8 mouse cellular contexts compared by ENCODE assay signal in genomic region chr3:137340938-137341337, GRCm38 (mm10). TPM values are rescaled to one million over a fixed set of nuclear protein-coding genes. Genes with fewer than 3 reads are reported as not detected.
DNase-seq lines count a peak whose midpoint lies in the region; ATAC-seq and TF ChIP-seq lines count a peak whose summit lies in the region.

Emcn (plus strand) TSS chr3:137341067.

- H3K36me3 ChIP-seq in embryonic facial prominence, embryonic 14.5 days (ENCODE audit: control insufficient read depth, insufficient read depth, low read length), result no peaks in the 10 kb centered on the region
- H3K36me3 ChIP-seq in hindbrain, embryonic 11.5 days (ENCODE audit: control insufficient read depth, insufficient read depth, low read length), result no peaks in the 10 kb centered on the region
- no peaks in the 10 kb centered on the region for H3K36me3 ChIP-seq in limb, embryonic 13.5 days

- TF ChIP-seq CTCF in layer of hippocampus, adult 2 months (conservative IDR thresholded peaks at IDR 0.05), result no peak

- peak within 1 kb of the TSS; percentile 63; the same call in 1 of the 2 replicates for H3K27ac ChIP-seq in layer of hippocampus, adult 2 months
- 0 out of 2 replicates have a peak within 1 kb of the TSS, but pooled peaks have one; percentile 4 for H3K27ac ChIP-seq in embryonic facial prominence, embryonic 14.5 days (replicated peaks; ENCODE audit: low read depth, low read length)
- no peak within 1 kb of the TSS for H3K27ac ChIP-seq in hindbrain, embryonic 11.5 days (ENCODE audit: low read depth, low read length)
- no peak within 1 kb of the TSS for H3K27ac ChIP-seq in limb, embryonic 13.5 days

- no peak within 1 kb of the TSS for H3K4me2 ChIP-seq in embryonic facial prominence, embryonic 14.5 days (ENCODE audit: low read depth, low read length)
- H3K4me2 ChIP-seq in hindbrain, embryonic 11.5 days (replicated peaks; ENCODE audit: low read depth, low read length), result no peak within 1 kb of the TSS
- H3K4me2 ChIP-seq in limb, embryonic 13.5 days (replicated peaks), result no peak within 1 kb of the TSS

- 74% methylated on average over 8 of the region's 8 CpGs for WGBS in embryonic facial prominence, embryonic 14.5 days
- WGBS in hindbrain, embryonic 11.5 days, result 68% methylated on average over 8 of the region's 8 CpGs
- WGBS in limb, embryonic 13.5 days, result 75% methylated on average over 8 of the region's 8 CpGs

- no peaks in the 10 kb centered on the region for H3K4me1 ChIP-seq in embryonic facial prominence, embryonic 14.5 days (ENCODE audit: control insufficient read depth, insufficient read depth, low read length)
- no peaks in the 10 kb centered on the region for H3K4me1 ChIP-seq in hindbrain, embryonic 11.5 days (replicated peaks; ENCODE audit: control insufficient read depth, insufficient read depth, low read length)
- no peaks in the 10 kb centered on the region for H3K4me1 ChIP-seq in limb, embryonic 13.5 days

- peak within 1 kb of the TSS; percentile 27; the same call in 1 of the 2 replicates for H3K4me3 ChIP-seq in layer of hippocampus, adult 2 months
- H3K4me3 ChIP-seq in embryonic facial prominence, embryonic 14.5 days (ENCODE audit: low read depth, low read length), result 0 out of 2 replicates have a peak within 1 kb of the TSS, but pooled peaks have one; percentile 1
- no peak within 1 kb of the TSS for H3K4me3 ChIP-seq in hindbrain, embryonic 11.5 days (ENCODE audit: low read depth, low read length)
- no peak within 1 kb of the TSS for H3K4me3 ChIP-seq in limb, embryonic 13.5 days

- no peaks in the 10 kb centered on the region for H3K9me3 ChIP-seq in embryonic facial prominence, embryonic 14.5 days (ENCODE audit: control insufficient read depth, low read length)
- H3K9me3 ChIP-seq in hindbrain, embryonic 11.5 days (ENCODE audit: control insufficient read depth, low read length), result no peaks in the 10 kb centered on the region
- H3K9me3 ChIP-seq in limb, embryonic 13.5 days, result no peaks in the 10 kb centered on the region

- no peak within 1 kb of the TSS; the same call in 1 of the 2 replicates for H3K9ac ChIP-seq in embryonic facial prominence, embryonic 14.5 days (ENCODE audit: low read depth, low read length)
- H3K9ac ChIP-seq in hindbrain, embryonic 11.5 days (ENCODE audit: low read depth, low read length), result no peak within 1 kb of the TSS
- H3K9ac ChIP-seq in limb, embryonic 13.5 days, result no peak within 1 kb of the TSS

- no peak for DNase-seq in layer of hippocampus, adult 2 months (ENCODE audit: low spot score in 2 of 2)
- DNase-seq in layer of hippocampus, postnatal 10 days (ENCODE audit: low spot score in 2 of 2), result no peak
- DNase-seq in embryonic facial prominence, embryonic 14.5 days (ENCODE audit: low spot score), result no peak
- DNase-seq in hindbrain, embryonic 11.5 days (ENCODE audit: low spot score), result no peak
- DNase-seq in testis, postnatal 14 days (ENCODE audit: low spot score), result no peak
- no peak for DNase-seq in cerebellum, postnatal 10 days
- DNase-seq in urinary bladder, postnatal 14 days (ENCODE audit: low spot score), result no peak

- ATAC-seq in embryonic facial prominence, embryonic 14.5 days (ENCODE audit: low read depth), result no peak
- ATAC-seq in hindbrain, embryonic 11.5 days (ENCODE audit: low FRiP score), result no peak
- ATAC-seq in limb, embryonic 13.5 days (ENCODE audit: low FRiP score, low read depth), result no peak

- H3K27me3 ChIP-seq in embryonic facial prominence, embryonic 14.5 days (replicated peaks; ENCODE audit: control insufficient read depth, insufficient read depth, low read length), result no peaks in the 10 kb centered on the region
- no peaks in the 10 kb centered on the region for H3K27me3 ChIP-seq in hindbrain, embryonic 11.5 days (ENCODE audit: control insufficient read depth, insufficient read depth, low read length)
- H3K27me3 ChIP-seq in limb, embryonic 13.5 days, result no peaks in the 10 kb centered on the region

RNA-seq across cellular contexts. Expression of gene Emcn, which starts in this region (rescaled TPM):
- total RNA-seq in layer of hippocampus, adult 2 months (2021), result 1 to 10 TPM; 5.9 to 6.1 TPM
- total RNA-seq in layer of hippocampus, postnatal 10 days (2021), result 1 to 10 TPM; 5.8 to 6.1 TPM
- 43.9 and 48.0 TPM in 2 replicates for polyA plus RNA-seq in embryonic facial prominence, embryonic 14.5 days (2014; fragmentation: Nextera tagmentation; extraction: Ambion mirVana)
- polyA plus RNA-seq in hindbrain, embryonic 11.5 days (2014; fragmentation: Nextera tagmentation; extraction: Ambion mirVana), result 29.8 and 30.9 TPM in 2 replicates
- polyA plus RNA-seq in limb, embryonic 13.5 days (2015; fragmentation: Nextera tagmentation; extraction: Ambion mirVana), result 32.3 and 37.6 TPM in 2 replicates

Comparison
In these comparisons a context has a peak if more than half of its experiments do, and no peak if none do; other contexts are left out.
1. H3K27ac ChIP-seq: peak in layer of hippocampus, adult 2 months (single experiment) and embryonic facial prominence, embryonic 14.5 days (single experiment); none in hindbrain, embryonic 11.5 days (single experiment) and limb, embryonic 13.5 days (single experiment).
2. H3K4me3 ChIP-seq: peak in layer of hippocampus, adult 2 months (single experiment) and embryonic facial prominence, embryonic 14.5 days (single experiment); none in hindbrain, embryonic 11.5 days (single experiment) and limb, embryonic 13.5 days (single experiment).